Mouse (Mus musculus) right cerebral cortex, adult 2 months (tissue): ENCODE measurements at regions not wholly inside any gene's neighbourhood (a gene's known extent, or its start where the extent isn't known, plus 50 kb on each side); places are given as distances from the start of the nearest gene placed in this dataset.
"Not testable (repeated sequence)": the region's sequence is repeated elsewhere in the genome, so short reads cannot be mapped to it uniquely, and the experiment has no call there.

Experiments
- DNase-seq, 2 experiments: peaks; one replicate each; pipeline ENCODE4 v3.0.0; 2021 to 2022; ENCODE audit warnings: low spot score in 2 of 2

DNA sequence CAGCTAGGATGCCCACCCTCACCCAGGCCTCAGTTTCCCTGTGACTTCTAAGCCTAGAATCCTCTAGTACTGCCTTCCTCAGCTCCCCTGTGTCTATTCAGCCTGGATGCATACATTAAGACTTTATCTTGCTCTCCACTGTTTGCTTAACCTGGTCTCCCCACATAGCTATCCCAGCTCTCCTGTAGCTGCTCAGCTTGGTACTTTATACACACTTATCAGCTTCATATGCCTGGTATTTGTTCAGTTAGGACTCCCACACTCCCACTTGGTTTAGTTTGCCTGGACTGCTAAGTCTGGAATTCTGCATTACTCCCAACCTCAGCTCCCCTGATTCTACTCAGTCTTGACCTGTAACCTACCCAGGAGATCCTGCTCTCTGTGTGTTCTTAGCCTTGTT is 147.7 kb downstream of the Tmem121 start:
- DNase-seq: no peak

GRCm38 (mm10) chr12:113333853-113334252 is 148.1 kb downstream of the Tmem121 start:
- DNase-seq: not testable (repeated sequence)

GRCm38 (mm10) chr12:113337271-113337670 is 151.5 kb downstream of the Tmem121 start:
- no peak for DNase-seq

DNA sequence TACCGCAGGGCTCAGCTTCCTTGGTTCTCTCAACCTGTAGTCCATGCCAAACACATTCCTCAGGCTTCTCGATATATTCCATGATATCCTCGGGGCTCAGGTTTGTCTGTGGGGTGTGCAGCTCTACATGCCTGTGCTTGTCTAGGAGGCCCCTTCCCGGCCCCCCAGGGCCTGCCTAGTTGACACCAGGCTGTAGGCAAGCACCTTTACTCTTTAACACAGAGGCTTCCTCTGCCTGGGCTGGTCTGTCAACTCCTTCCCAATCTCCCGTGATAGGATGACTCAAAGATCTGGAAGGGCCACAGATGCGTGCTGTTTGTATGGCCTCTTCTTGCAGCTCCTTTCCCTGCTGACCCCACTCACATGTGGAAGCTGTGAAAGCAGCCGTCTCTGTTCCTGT is 150.4 kb upstream of the Adam6b start:
- no peak for DNase-seq

DNA sequence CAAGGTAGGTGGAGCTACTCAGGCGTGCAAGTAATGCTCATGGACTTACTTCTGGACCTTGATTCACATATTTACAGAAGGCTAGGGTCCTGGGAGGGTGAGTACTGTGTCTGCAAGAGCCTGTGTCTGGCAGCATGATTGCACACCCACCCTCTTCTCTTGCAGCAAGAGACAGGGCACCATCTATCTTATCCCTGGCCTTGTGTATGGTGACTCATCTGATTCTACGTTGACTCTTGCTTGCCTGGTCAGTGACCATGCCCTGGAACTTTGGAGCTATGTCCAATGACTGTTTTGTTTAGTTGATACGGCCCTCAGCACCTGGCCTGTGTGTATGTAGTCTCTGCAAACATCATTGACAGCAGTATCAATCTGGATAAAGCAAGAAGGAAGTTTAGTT is 148.3 kb upstream of the Adam6b start:
- no peak for DNase-seq

- no peak for DNase-seq
Observed at GRCm38 (mm10) chr12:113355132-113355531, 134.2 kb upstream of the Adam6b start.

- no peak for DNase-seq
Observed at GRCm38 (mm10) chr12:113358077-113358476, 131.2 kb upstream of the Adam6b start.

DNA sequence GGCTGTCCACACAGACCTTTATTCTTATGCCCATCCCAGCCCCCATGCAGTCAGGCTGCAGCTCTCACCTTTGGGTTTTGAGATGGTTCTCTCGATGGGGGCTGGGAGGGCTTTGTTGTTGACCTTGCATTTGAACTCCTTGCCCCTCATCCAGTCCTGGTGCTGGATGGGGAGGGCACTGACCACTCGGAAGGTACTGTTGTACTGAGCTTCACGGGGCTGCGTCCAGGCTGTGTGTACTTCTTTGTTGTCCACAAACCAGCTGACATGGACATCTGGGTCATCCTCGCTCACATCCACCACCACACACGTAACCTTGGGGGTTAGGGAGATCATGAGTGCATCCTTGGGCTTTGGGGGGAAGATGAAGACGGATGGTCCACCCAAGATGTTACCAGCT is 129.3 kb upstream of the Adam6b start:
- no peak for DNase-seq

DNA sequence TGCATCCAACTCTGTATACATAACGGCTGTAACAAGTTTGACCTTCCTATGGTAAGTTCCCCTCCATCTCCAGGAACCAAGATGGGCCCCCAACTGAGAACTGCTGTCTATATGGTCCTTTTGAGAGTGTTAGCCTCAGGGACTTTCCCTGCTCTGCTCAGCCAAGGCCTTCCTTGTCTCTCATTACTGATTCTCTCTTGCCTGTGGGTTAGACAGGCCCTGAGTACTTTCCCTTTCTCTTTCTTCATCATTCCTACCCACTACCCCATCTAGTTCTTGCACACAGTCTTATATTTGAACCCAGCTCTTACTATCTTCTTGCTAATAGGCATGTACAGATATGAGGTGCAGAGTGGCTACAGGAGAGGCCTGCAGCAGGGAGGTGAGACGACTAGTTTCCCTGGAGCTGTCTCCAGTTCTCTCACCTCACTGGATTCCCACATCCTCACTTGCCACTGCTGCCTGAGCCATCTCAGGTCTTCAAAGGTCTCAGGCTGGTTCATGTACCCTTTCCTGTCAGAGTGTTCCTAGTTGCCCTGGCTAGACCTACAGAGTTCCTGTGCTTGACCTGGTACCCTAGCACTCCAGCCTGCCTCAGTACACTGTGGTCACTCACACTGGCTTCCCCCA is 126.8 kb upstream of the Adam6b start:
- no peak for DNase-seq

GRCm38 (mm10) chr12:113364023-113364422 is 125.3 kb upstream of the Adam6b start:
- DNase-seq: no peak

- DNase-seq: no peak
Observed at GRCm38 (mm10) chr12:113364437-113364836, 124.9 kb upstream of the Adam6b start.

- DNase-seq: no peak
Observed at GRCm38 (mm10) chr12:113365783-113366182, 123.5 kb upstream of the Adam6b start.

DNA sequence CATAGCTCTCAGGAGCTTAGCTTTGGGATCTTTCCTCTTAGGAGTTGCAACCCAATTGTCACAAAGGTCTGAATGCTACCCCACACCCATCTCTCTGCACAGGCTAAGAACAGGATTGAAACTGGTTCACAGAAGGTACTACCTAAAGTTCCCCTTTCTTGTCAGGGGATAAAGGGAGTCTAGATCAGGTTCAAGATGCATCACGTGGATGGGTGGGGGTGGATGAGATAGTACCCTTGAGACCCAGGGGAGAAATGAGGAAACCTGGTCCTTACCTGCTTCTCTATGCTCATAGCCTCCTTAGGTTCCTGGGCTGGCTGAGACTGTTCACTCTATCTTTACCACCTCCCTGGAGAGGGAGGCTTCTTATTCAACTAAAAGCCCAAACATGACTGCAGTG is 122.9 kb upstream of the Adam6b start:
- no peak for DNase-seq

GRCm38 (mm10) chr12:113401578-113402113 is 87.7 kb upstream of the Adam6b start:
- DNase-seq: peak; percentile 17 to 31

GRCm38 (mm10) chr12:113402823-113403222 is 86.5 kb upstream of the Adam6b start:
- no peak for DNase-seq

DNA sequence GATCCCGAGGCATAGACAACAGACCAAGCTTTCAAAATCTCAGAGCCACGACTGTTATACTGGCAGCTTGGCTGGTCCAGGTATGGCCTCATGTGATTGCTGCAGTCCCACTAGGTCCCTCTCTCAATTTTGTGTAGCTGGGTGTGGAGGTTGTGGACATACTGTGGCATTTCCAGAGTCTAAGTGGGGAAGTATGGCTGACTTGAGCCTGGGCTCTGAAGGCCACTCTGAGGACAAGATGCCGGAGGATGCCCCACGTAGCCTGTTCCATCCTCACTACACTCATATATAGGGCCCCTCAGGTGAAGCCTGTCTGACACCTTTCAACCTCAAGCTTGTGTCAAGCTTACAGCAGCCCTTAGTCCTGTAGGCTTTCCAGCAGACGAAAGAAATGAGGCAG is 78.2 kb upstream of the Adam6b start:
- DNase-seq: no peak

DNA sequence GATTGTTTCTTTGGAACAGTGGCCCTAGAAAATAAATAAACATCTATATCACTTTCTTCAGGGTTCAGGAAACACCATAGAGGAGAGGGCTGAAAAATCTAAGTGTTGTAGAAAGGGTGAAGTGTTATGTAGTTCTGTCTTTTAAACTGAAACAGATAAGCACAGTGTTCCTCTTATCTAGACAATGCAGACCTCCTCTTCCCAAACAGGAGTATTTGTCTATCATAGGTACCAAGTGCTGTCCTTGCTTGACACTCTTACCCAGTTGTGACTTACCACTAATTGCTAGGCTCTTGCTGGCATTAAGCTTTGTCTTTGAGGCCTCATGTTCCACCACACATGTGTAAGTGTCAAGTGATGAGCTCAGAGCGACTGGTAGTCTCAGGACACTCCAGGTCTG is 75.3 kb upstream of the Adam6b start:
- DNase-seq: no peak

GRCm38 (mm10) chr12:113417521-113417920 is 71.8 kb upstream of the Adam6b start:
- no peak for DNase-seq

GRCm38 (mm10) chr12:113418731-113419402 is 70.4 kb upstream of the Adam6b start:
- no peak for DNase-seq

DNA sequence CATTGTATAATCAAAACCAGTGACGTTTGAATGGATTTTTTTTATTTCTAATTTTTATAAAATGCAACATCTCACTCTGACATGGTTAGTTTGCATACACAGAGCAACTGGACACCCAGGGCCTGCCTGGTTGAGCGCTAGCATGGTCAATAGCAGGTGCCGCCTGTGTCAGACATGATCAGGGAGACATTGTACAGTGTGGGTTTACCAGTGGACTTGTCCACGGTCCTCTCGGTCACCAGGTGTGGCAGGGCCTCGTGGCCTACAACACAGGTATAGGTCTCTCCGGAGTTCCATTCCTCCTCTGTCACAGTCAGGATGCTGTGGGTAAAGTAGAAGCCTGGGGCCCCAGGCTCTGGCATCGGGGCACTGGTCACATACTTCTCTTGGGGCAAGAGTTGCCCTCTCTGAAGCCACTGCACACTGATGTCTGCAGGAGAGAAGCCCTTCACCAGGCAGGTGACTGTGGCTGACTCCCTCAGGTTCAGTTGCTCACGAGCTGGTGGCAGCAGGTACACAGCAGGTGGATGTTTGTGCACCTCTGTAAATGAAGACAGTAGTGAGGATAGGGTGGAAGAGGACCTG is 68.5 kb upstream of the Adam6b start:
- no peak for DNase-seq

DNA sequence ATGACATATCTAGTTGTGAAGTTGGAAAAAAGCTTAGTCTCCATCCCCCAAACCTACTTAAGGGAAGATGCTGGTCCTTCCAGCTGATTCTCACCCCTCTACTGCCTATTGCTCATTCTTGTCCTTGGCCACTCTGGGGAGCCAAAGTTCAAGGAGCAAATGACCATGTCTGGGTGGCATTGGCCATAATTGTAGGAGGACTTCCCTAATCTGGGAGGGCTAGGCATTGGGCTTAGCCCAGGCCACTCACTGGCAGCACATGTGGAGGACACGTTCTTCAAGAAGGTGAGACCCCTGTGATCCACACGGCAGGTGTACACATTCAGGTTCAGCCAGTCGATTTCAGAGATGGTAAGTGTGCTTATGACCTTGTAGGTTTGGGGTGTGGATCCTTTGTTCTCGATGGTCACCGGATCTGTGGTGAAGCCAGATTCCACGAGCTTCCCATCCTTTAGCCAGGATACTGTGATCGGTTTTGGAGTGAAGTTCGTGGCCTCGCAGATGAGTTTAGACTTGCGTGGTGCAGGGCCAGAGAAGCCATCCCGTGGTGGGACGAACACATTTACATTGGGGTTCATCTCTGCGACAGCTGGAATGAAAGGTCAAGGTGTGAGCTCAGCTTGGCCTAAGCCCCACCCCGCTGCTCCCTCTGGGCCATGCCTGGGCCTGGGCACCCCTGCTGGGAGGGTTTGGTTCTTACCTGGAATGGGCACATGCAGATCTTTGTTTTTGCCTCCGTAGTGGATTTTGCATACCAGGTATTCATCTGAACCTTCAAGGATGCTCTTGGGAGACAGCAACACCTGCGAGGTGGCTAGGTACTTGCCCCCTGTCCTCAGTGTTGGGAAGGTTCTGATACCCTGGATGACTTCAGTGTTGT is 67.4 kb upstream of the Adam6b start:
- DNase-seq: no peak

- DNase-seq: no peak
Observed at GRCm38 (mm10) chr12:113422736-113423254, 66.5 kb upstream of the Adam6b start.
